Mouse (Mus musculus): ENCODE data around the gene Tenm2. TPM values are rescaled to one million over a fixed set of nuclear protein-coding genes. Genes with fewer than 3 reads are reported as not detected.

Tenm2 gene
- polyA plus RNA-seq, 1 experiment from 2014 or later, result 0.95 TPM

GRCm38 (mm10) chr11:36671196-36671595 lies 564.6 kb downstream of the Tenm2 start:
- no peak overlapping the region for H3K4me2 ChIP-seq (replicated peaks; ENCODE audit: low read depth, low read length)
- H3K4me3 ChIP-seq (ENCODE audit: low read length), result no peak overlapping the region
- H3K4me1 ChIP-seq (ENCODE audit: control insufficient read depth, insufficient read depth, low read length), result no peaks in the 10 kb centered on the region
- no peak overlapping the region for H3K27ac ChIP-seq (ENCODE audit: low read depth, low read length)
- H3K9me3 ChIP-seq (ENCODE audit: control insufficient read depth, low read length), result no peaks in the 10 kb centered on the region
- H3K36me3 ChIP-seq (ENCODE audit: control insufficient read depth, insufficient read depth, low read length), result no peaks in the 10 kb centered on the region
- H3K27me3 ChIP-seq (ENCODE audit: control insufficient read depth, insufficient read depth, low read length), result 0 out of 2 replicates have a peak, but pooled peaks cover 3% of the 10 kb centered on the region
- H3K9ac ChIP-seq (ENCODE audit: low read depth, low read length), result no peak overlapping the region
- 80% methylated on average over 9 of the region's 9 CpGs for WGBS
- no peak for ATAC-seq (ENCODE audit: low FRiP score, low TSS enrichment)

- ATAC-seq (ENCODE audit: low FRiP score, low TSS enrichment), result no peak
- Histone ChIP-seq H3K4me3 (ENCODE audit: low read length) (no peak overlapping the region), H3K27me3 (ENCODE audit: control insufficient read depth, insufficient read depth, low read length) (no peaks in the 10 kb centered on the region), H3K27ac (ENCODE audit: low read depth, low read length) (no peak overlapping the region), H3K9me3 (ENCODE audit: control insufficient read depth, low read length) (no peaks in the 10 kb centered on the region), H3K4me1 (ENCODE audit: control insufficient read depth, insufficient read depth, low read length) (no peaks in the 10 kb centered on the region), H3K9ac (ENCODE audit: low read depth, low read length) (no peak overlapping the region), H3K4me2 (replicated peaks; ENCODE audit: low read depth, low read length) (no peak overlapping the region), H3K36me3 (ENCODE audit: control insufficient read depth, insufficient read depth, low read length) (no peaks in the 10 kb centered on the region)
- 77% methylated on average over 1 of the region's 1 CpGs for WGBS
Measured at GRCm38 (mm10) chr11:36664026-36664425, 571.7 kb downstream of the Tenm2 start.

- no peaks in the 10 kb centered on the region for H3K9me3 ChIP-seq (ENCODE audit: control insufficient read depth, low read length)
- no peak for ATAC-seq (ENCODE audit: low FRiP score, low TSS enrichment)
- H3K4me3 ChIP-seq (ENCODE audit: low read length), result no peak overlapping the region
- no peaks in the 10 kb centered on the region for H3K4me1 ChIP-seq (ENCODE audit: control insufficient read depth, insufficient read depth, low read length)
- WGBS, result 74% methylated on average over 3 of the region's 3 CpGs
- H3K36me3 ChIP-seq (ENCODE audit: control insufficient read depth, insufficient read depth, low read length), result no peaks in the 10 kb centered on the region
- H3K27ac ChIP-seq (ENCODE audit: low read depth, low read length), result no peak overlapping the region
- H3K27me3 ChIP-seq (ENCODE audit: control insufficient read depth, insufficient read depth, low read length), result no peaks in the 10 kb centered on the region
- H3K9ac ChIP-seq (ENCODE audit: low read depth, low read length), result no peak overlapping the region
- H3K4me2 ChIP-seq (replicated peaks; ENCODE audit: low read depth, low read length), result no peak overlapping the region
Measured at GRCm38 (mm10) chr11:36663571-36663970, 572.2 kb downstream of the Tenm2 start.

GRCm38 (mm10) chr11:36653656-36654323 lies 582.0 kb downstream of the Tenm2 start:
- no peak for ATAC-seq (ENCODE audit: low FRiP score, low TSS enrichment)
- WGBS, result 60% methylated on average over 9 of the region's 9 CpGs
- no peak overlapping the region for H3K4me2 ChIP-seq (replicated peaks; ENCODE audit: low read depth, low read length)
- no peak overlapping the region for H3K9ac ChIP-seq (ENCODE audit: low read depth, low read length)
- no peaks in the 10 kb centered on the region for H3K4me1 ChIP-seq (ENCODE audit: control insufficient read depth, insufficient read depth, low read length)
- no peak overlapping the region for H3K4me3 ChIP-seq (ENCODE audit: low read length)
- no peaks in the 10 kb centered on the region for H3K9me3 ChIP-seq (ENCODE audit: control insufficient read depth, low read length)
- H3K27me3 ChIP-seq (ENCODE audit: control insufficient read depth, insufficient read depth, low read length), result no peaks in the 10 kb centered on the region
- H3K27ac ChIP-seq (ENCODE audit: low read depth, low read length), result no peak overlapping the region
- no peaks in the 10 kb centered on the region for H3K36me3 ChIP-seq (ENCODE audit: control insufficient read depth, insufficient read depth, low read length)

GRCm38 (mm10) chr11:36647179-36647578 lies 588.6 kb downstream of the Tenm2 start:
- Histone ChIP-seq H3K4me1 (ENCODE audit: control insufficient read depth, insufficient read depth, low read length) (no peaks in the 10 kb centered on the region), H3K4me2 (replicated peaks; ENCODE audit: low read depth, low read length) (no peak overlapping the region), H3K27me3 (ENCODE audit: control insufficient read depth, insufficient read depth, low read length) (no peaks in the 10 kb centered on the region), H3K9me3 (ENCODE audit: control insufficient read depth, low read length) (no peaks in the 10 kb centered on the region), H3K36me3 (ENCODE audit: control insufficient read depth, insufficient read depth, low read length) (no peaks in the 10 kb centered on the region), H3K9ac (ENCODE audit: low read depth, low read length) (no peak overlapping the region), H3K27ac (ENCODE audit: low read depth, low read length) (no peak overlapping the region), H3K4me3 (ENCODE audit: low read length) (no peak overlapping the region)
- 86% methylated on average over 1 of the region's 1 CpGs for WGBS
- ATAC-seq (ENCODE audit: low FRiP score, low TSS enrichment), result no peak

- H3K27ac ChIP-seq (ENCODE audit: low read depth, low read length), result no peak overlapping the region
- no peaks in the 10 kb centered on the region for H3K9me3 ChIP-seq (ENCODE audit: control insufficient read depth, low read length)
- no peak overlapping the region for H3K4me3 ChIP-seq (ENCODE audit: low read length)
- H3K4me2 ChIP-seq (replicated peaks; ENCODE audit: low read depth, low read length), result no peak overlapping the region
- 40% methylated on average over 6 of the region's 6 CpGs for WGBS
- no peak overlapping the region for H3K9ac ChIP-seq (ENCODE audit: low read depth, low read length)
- H3K27me3 ChIP-seq (ENCODE audit: control insufficient read depth, insufficient read depth, low read length), result no peaks in the 10 kb centered on the region
- no peak for ATAC-seq (ENCODE audit: low FRiP score, low TSS enrichment)
- H3K4me1 ChIP-seq (ENCODE audit: control insufficient read depth, insufficient read depth, low read length), result no peaks in the 10 kb centered on the region
- no peaks in the 10 kb centered on the region for H3K36me3 ChIP-seq (ENCODE audit: control insufficient read depth, insufficient read depth, low read length)
Measured at GRCm38 (mm10) chr11:36635082-36635481, 600.7 kb downstream of the Tenm2 start.

- H3K27me3 ChIP-seq (ENCODE audit: control insufficient read depth, insufficient read depth, low read length), result no peaks in the 10 kb centered on the region
- H3K36me3 ChIP-seq (ENCODE audit: control insufficient read depth, insufficient read depth, low read length), result no peaks in the 10 kb centered on the region
- no peak overlapping the region for H3K4me3 ChIP-seq (ENCODE audit: low read length)
- no peak for ATAC-seq (ENCODE audit: low FRiP score, low TSS enrichment)
- H3K4me2 ChIP-seq (replicated peaks; ENCODE audit: low read depth, low read length), result no peak overlapping the region
- H3K27ac ChIP-seq (ENCODE audit: low read depth, low read length), result no peak overlapping the region
- H3K9me3 ChIP-seq (ENCODE audit: control insufficient read depth, low read length), result no peaks in the 10 kb centered on the region
- no peaks in the 10 kb centered on the region for H3K4me1 ChIP-seq (ENCODE audit: control insufficient read depth, insufficient read depth, low read length)
- H3K9ac ChIP-seq (ENCODE audit: low read depth, low read length), result no peak overlapping the region
Measured at GRCm38 (mm10) chr11:36632201-36632600, 603.6 kb downstream of the Tenm2 start.

GRCm38 (mm10) chr11:36613807-36614206 lies 622.0 kb downstream of the Tenm2 start:
- 84% methylated on average over 6 of the region's 6 CpGs for WGBS
- H3K4me3 ChIP-seq (ENCODE audit: low read length), result no peak overlapping the region
- no peaks in the 10 kb centered on the region for H3K27me3 ChIP-seq (ENCODE audit: control insufficient read depth, insufficient read depth, low read length)
- no peaks in the 10 kb centered on the region for H3K9me3 ChIP-seq (ENCODE audit: control insufficient read depth, low read length)
- no peaks in the 10 kb centered on the region for H3K4me1 ChIP-seq (ENCODE audit: control insufficient read depth, insufficient read depth, low read length)
- no peak overlapping the region for H3K27ac ChIP-seq (ENCODE audit: low read depth, low read length)
- no peak overlapping the region for H3K9ac ChIP-seq (ENCODE audit: low read depth, low read length)
- no peaks in the 10 kb centered on the region for H3K36me3 ChIP-seq (ENCODE audit: control insufficient read depth, insufficient read depth, low read length)
- no peak overlapping the region for H3K4me2 ChIP-seq (replicated peaks; ENCODE audit: low read depth, low read length)
- ATAC-seq (ENCODE audit: low FRiP score, low TSS enrichment), result no peak

GRCm38 (mm10) chr11:36604815-36605382 lies 630.9 kb downstream of the Tenm2 start:
- H3K9me3 ChIP-seq (ENCODE audit: control insufficient read depth, low read length), result no peaks in the 10 kb centered on the region
- no peaks in the 10 kb centered on the region for H3K36me3 ChIP-seq (ENCODE audit: control insufficient read depth, insufficient read depth, low read length)
- no peak overlapping the region for H3K4me2 ChIP-seq (replicated peaks; ENCODE audit: low read depth, low read length)
- no peaks in the 10 kb centered on the region for H3K27me3 ChIP-seq (ENCODE audit: control insufficient read depth, insufficient read depth, low read length)
- WGBS, result 16% methylated on average over 8 of the region's 8 CpGs
- ATAC-seq (ENCODE audit: low FRiP score, low TSS enrichment), result 0 out of 2 replicates have a peak, but pooled peaks have one; percentile 20
- H3K9ac ChIP-seq (ENCODE audit: low read depth, low read length), result no peak overlapping the region
- H3K4me1 ChIP-seq (ENCODE audit: control insufficient read depth, insufficient read depth, low read length), result no peaks in the 10 kb centered on the region
- no peak overlapping the region for H3K4me3 ChIP-seq (ENCODE audit: low read length)
- H3K27ac ChIP-seq (ENCODE audit: low read depth, low read length), result no peak overlapping the region
